Mouse (Mus musculus): ENCODE results near the gene 1700067K01Rik. TPM values are rescaled to one million over a fixed set of nuclear protein-coding genes. Genes with fewer than 3 reads are reported as not detected.

Gene 1700067K01Rik
- total RNA-seq, 2 experiments from 2014 or later = 0.33 to 0.35 TPM

DNA sequence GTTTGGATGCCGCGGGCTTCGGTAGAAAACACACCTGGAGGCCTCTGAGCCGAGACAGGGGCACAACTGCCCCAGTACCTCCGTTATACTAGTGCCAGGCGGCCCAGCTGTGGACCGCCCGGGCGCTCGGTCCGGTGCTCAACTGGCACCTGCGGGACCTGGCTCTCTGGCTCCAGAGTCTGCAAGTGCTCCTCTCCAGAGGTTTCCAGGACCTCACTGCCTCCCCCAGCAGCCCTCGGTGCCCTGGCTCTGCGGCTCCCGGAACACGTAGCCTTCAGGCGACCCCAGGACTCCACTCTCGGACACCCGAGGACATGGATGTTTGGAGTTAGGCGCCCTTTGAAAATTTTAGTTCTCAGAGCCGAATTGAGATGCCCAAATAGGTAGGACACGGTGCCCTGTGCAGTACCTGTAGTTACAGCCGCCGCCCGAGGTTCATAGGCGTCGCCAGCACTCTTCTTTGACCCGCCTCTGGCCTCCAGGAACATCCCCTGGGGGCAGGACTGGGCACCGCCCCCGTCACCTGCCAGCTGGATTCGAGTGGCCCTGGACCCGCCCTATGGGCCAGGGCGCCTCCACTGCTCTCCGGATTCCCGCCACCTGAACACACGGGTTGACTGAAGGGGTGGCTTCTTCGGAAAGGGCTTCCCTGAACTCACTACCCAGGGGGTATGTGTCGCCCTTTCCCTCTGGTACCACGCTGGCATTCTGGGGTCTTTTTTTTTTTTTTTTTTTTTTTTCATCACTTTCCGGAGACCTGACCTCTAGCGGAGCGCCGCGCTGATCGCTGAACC is 10.6 kb downstream of the 1700067K01Rik start, which contains the start of gene 2210011C24Rik:
Gene 2210011C24Rik (minus strand): TSS at position 467 of the 794 bp plus-strand sequence.
- peak; percentile 46 for DNase-seq

GRCm38 (mm10) chr8:84012499-84013165 is 11.3 kb downstream of the 1700067K01Rik start:
- peak; percentile 50 for DNase-seq

GRCm38 (mm10) chr8:84015833-84016232 is 14.5 kb downstream of the 1700067K01Rik start:
- DNase-seq = no peak

GRCm38 (mm10) chr8:84019738-84020137 is 18.4 kb downstream of the 1700067K01Rik start:
- no peak for DNase-seq

- DNase-seq = no peak
Observed at GRCm38 (mm10) chr8:84021096-84021495, 19.8 kb downstream of the 1700067K01Rik start, which contains the start of gene Palm3. Palm3 (plus strand) TSS chr8:84021471.

- DNase-seq = no peak
Observed at GRCm38 (mm10) chr8:84021569-84021968, 20.3 kb downstream of the 1700067K01Rik start.

DNA sequence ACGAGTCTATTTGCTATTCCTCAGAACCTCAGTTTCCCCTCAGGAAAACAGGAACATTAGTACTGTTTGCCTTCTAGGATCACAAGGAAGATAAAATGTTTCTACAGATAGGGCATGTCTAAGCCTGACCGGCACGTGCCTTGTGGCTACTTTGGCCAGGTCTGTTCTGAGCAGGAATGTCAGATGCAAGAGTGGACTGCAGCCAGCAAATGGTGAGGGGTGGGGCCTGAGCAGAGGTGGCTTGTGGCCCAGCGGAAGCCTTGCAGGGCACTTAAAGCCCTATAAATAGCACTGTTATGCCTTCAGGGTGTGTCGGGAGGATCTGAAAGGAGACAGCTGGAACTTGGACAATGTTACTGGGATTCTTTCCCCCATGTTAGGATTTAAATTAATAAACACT is 21.8 kb downstream of the 1700067K01Rik start:
- DNase-seq = peak; percentile 76

DNA sequence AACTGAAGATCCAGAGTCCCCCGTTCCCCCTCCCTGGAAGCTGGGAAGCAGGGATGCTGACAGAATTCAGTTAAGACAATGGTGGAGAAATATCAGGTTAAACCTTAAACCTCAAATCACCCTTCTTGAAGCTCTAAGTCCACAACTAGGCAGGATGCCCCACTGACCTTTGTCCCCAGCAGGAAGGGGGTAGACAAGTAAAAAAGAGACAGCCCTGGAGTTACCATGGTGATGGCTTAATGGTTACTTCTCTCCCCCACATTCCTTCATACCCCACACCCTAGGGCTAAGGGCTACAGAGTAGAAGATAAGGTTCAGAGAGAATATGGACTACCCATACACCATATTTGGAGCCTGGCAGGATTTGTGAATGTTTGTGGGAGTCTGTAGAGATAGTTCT is 22.3 kb downstream of the 1700067K01Rik start:
- no peak for DNase-seq

DNA sequence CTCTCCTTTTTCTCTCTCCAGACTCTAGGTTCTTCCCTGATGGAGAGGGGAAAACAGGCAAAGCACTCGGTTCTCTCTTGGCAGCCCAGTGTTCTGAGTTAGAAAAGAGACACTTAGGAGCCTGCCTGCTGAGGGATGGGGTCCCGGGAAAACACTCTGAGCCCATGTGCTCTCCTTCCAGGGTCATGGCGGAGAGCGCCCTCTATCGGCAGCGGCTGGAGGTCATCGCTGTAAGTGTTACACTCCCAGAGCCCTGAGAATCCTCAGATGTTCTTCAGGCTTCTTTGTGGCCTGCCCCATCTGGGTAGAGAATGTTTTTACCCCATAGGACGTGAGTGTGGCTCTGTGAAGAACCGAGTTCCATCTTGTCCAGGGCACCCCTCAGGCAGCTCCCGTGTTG is 22.9 kb downstream of the 1700067K01Rik start:
- DNase-seq = no peak

- DNase-seq = peak; percentile 62
Observed at GRCm38 (mm10) chr8:84025863-84026262, 24.6 kb downstream of the 1700067K01Rik start.

DNA sequence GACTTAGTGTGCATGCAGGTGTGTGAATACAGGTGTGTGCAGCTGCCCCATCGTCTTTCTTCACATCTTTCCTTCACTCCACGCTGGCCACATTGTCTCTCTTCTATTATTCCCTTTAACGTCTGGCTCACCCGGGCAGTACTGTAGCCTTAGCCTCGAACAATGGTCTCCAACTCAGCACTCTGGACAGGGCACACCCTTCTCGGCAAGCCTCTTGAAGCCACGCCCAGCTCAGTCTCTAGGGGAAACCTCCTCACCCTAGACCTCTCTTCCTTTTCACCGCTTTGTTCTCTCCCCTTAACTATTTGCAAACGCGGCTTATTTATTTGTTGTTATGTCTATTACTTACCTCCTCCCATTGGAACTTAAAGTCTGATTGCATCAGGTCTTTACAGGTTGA is 26.1 kb downstream of the 1700067K01Rik start:
- DNase-seq = no peak

DNA sequence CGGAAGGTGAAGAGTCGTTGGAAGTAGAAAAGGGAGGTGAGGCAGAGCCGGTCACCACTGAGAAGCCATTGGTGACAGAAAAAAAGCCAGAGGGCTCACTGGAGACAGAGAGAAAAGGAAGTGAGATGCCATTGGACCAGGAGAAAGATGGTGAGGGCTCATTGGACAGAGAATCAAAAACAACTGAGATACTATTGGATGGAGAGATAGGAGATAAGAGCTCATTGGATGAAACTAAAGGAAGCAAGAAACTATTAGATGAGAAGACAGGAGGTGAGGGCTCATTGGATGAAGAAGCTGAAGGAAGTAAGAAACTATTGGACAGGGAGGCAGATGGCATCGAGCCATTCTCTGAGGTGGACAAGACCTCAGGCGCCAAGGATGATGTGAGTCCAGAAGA is 28.0 kb downstream of the 1700067K01Rik start:
- DNase-seq = no peak

DNA sequence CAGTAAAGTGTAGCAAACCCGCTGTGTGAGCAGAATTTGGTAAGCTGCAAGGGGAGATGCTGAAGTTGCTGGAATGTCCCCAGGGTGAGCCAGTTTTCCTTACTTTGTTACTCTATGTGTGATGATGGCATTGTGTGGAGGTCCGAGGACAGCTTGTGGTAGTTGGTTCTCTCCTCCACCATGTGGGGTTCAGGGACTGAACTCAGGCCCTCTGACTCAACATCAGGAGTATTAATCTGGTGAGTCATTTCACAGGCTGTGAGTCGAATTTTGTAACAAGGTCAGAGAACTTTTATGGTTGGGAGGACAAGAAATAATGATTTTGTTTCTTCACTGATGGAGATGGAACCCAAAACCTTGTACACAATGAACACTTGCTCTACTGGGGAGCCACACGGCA is 31.5 kb downstream of the 1700067K01Rik start:
- no peak for DNase-seq

DNA sequence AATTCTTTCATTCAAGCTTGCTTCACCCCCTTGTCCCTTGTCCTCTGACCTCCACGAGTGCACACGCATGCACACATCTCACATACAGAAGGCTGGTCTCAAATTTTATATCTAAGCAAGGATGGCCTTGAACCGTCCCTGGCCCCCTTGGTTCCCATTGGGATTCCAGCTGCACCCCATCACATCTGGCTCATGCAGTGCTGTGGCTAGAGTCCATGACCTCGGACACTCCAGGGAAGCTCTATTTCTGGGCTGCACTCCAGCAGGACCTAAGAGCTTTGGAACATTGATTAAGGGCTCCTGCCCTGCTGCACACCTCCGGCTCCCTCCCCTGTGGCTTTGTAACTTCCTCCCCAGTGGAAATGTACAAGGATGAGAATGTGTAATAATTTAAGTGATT is 36.7 kb downstream of the 1700067K01Rik start:
- DNase-seq = no peak

GRCm38 (mm10) chr8:84039050-84039449 is 37.7 kb downstream of the 1700067K01Rik start:
- DNase-seq = peak; percentile 39

DNA sequence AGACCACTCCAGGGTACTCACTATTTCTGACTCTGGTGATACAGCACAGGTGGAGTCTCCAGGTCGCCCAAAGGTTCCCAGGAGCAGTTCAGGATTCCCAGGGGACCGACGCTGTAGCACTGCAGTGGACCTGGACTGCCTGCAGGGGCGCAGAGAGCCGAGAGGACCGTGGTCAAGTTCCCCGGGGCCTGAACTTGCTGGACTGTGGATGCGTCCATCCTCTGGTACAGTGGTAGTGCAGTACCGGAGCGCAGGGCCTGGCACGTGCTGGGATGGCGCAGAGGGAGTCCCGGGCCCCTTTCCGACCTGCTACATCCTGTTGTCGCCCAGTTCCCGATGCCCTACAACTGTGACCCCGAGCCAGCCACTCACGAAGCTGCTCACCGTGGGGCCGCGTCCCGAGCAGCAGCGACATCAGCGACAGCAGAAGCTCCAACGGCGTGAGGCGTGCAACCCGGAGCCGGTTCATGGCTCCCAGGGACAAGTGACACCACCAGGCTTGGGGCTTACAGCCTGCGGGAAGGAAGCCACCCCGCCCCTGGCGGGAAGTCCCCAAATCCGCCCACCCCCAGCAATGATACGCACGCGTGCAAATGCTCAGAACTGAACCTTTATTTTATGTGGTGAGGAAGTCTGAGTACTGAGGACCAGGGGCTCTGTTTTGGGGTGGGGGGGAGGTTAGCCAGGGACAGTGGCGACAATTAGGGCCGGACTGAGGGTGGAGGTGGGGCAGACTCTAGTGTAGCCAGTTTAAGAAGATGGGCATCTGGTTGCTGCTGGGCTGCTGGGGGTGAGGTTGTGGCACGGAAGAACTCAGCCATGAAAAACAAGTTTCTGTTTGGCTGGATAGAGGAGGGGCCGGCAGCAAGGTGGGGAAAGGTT is 41.0 kb downstream of the 1700067K01Rik start, which contains the start of gene Il27ra:
Gene Il27ra (minus strand): TSS at position 524 of the 882 bp plus-strand sequence.
- DNase-seq = peak; percentile 57

DNA sequence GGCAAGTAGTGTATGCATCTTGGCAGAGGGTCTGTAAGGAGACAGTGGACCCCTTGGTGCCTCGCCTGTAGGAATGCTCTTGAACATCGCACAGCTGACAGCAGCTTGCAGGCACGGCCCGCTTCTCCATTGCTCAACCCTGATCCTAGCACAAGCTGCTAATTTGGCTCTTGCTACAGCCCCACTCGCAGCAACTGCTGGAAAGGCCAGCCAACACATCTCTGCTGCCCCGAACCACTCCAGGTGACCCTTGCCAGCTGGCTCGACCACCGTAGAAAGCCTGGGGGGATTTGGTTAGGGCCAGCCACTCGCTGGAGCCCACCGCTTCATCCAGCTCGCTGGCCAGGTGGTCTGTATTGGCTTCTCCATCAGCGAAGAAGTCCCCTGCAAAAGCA is 41.6 kb downstream of the 1700067K01Rik start:
- no peak for DNase-seq

DNA sequence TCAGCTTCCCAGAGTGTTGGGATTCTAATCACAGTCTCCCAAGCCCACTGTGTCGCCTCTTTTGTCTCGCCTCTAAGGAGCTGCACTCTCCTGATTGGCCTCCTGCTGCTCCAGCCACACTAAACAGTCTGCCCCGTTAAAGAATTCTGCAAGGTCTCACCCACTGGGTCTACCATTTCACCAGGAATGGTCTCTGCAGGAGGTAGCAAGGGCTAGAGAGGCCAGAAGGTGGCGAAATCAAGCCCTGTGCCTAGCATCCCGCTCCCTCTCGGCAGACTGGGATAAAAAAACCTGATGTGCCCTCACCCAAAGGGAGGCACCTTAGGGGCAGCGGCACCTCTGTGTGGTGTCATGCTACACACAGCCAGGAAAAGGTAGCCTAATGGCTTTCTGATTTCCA is 42.8 kb downstream of the 1700067K01Rik start:
- no peak for DNase-seq

DNA sequence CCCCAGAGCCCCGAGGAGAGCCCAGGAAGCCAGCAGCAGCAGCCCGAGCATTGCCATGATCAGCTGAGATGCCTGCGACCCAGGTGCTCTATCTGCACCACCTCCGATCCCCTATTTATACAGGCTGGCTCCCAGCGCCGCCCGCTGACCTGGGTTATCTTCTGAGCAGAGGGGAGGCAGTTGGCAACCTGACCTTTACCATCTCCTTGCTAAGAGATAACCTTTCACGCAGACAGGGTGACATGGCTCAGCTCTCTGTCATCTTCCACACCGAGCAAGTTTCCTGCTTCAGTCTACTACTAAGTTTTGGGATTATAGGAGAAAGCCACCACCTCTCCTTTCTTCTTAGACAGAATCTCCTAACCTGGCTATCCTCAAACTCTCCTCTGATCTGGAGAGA is 43.6 kb downstream of the 1700067K01Rik start, which contains the start of gene Rln3:
Gene Rln3 (minus strand): TSS at position 101 of the 400 bp plus-strand sequence.
- no peak for DNase-seq

GRCm38 (mm10) chr8:84046505-84046904 is 45.2 kb downstream of the 1700067K01Rik start:
- DNase-seq = no peak

DNA sequence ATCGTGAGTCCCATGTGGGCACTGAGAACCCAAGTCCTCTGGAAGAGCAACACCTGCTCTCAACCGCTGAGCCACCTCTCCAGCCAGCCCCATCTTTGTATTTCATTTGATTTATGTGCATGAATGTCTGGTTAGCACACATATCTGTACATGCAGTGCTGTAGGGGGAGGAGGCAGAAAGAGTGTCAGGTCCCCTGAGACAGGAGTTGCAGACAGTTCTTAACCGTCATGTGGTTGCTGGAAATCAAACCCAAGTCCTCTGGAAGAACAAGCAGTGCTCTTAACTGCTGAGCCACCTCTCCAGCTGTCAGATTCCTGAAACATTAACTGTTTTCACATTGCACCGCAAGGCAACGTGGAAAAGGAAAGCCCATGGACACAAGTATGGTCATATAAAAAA is 46.9 kb downstream of the 1700067K01Rik start:
- no peak for DNase-seq

DNA sequence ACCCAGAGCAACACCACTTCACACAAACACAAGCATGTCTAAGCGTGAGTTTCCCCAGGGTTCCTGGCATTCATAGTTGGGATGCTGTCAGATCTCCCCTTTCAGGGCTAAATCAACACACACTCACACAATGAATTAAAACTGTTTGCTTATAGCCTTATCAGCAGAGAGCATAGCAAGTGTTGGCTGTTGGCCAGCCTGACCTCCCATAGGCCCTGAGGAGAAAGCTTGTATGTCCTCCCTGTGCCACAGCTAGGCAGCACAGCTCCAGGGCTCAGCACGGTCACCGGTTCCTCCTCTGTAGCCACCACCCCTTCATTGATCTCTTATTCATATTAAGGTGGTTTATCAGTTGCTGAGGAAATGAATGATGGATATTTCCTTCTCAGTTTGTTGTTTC is 51.4 kb downstream of the 1700067K01Rik start:
- DNase-seq = no peak
